Mouse (Mus musculus) brain, embryonic 14.5 days (tissue): ENCODE results near the gene Fmnl2.

ENCODE experiments used
- CTCF ChIP-seq: fragments of 200-500 bp; IDR thresholded peaks from 2 replicates; pipeline ENCODE4 v1.5.1; 2012; ENCODE audit warnings: inconsistent platforms, mild to moderate bottlenecking, moderate library complexity, borderline replicate concordance; ENCODE audit not compliant: insufficient read depth, insufficient read length; ENCODE audit errors: extremely low read depth
- POLR2A ChIP-seq: fragments of 200-500 bp; IDR thresholded peaks from 2 replicates; pipeline ENCODE4 v1.6.1; 2012; ENCODE audit warnings: mild to moderate bottlenecking, inconsistent platforms, borderline replicate concordance; ENCODE audit not compliant: poor library complexity, insufficient read depth, insufficient read length, severe bottlenecking; ENCODE audit errors: extremely low read depth

DNA sequence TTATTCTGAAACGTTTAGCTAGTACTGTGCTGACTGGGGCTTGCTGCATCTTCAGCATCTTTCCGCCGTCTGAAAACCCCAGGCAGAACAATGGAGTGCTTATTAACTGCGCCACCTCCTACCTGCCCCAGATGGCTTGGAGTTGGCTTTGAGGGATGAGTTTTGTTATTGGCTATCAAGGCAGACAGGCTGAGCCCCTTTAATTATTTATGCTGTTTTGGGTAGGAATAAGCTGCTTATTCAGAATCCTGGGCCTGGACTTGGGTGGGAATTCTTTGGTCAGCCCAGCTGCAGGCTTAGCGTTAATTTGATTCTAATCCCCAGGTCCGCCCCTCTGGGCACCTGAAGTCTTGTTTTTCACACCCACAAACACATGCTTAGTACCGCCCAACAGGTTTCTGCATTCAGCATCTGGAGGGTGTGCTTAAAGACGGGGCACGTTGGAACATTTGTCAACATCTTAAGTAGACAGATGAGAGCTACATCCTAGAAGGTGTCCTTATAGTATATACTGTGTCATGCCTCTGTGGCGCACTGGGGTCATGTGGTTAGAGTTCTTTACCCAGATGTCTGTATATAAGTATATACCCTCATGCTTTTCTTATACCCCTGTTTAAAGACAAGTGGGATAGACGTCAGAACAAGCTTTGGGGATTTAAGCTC is 89.0 kb downstream of the Fmnl2 start:
- TF ChIP-seq CTCF (no peak), POLR2A (no peak)
